Mouse (Mus musculus): ENCODE measurements at regions not wholly inside any gene's neighbourhood (a gene's known extent, or its start where the extent isn't known, plus 50 kb on each side); places are given as distances from the start of the nearest gene placed in this dataset.

- H3K4me2 ChIP-seq (ENCODE audit: low read depth), result no peak overlapping the region
- no peaks in the 10 kb centered on the region for H3K27me3 ChIP-seq (ENCODE audit: control insufficient read depth, insufficient read depth, low read length)
- WGBS (ENCODE audit: insufficient replicate concordance), result 60% methylated on average over 3 of the region's 3 CpGs
- DNase-seq (ENCODE audit: low read depth in 3 of 3, low spot score in 3 of 3) (no peak), ATAC-seq (ENCODE audit: insufficient read depth) (no peak)
- no peak overlapping the region for H3K4me3 ChIP-seq (ENCODE audit: insufficient read depth in 1 of 2, low read depth in 2 of 2, low read length in 2 of 2)
- H3K9ac ChIP-seq (replicated peaks), result no peak overlapping the region
- no peak for TF ChIP-seq EP300 (IDR thresholded peaks at IDR 0.05; ENCODE audit: low read depth)
- TF ChIP-seq CTCF (IDR thresholded peaks at IDR 0.05; ENCODE audit: low read depth), result no peak
- H3K27ac ChIP-seq, result no peak overlapping the region
- H3K9me3 ChIP-seq (ENCODE audit: control insufficient read depth, low read length), result no peaks in the 10 kb centered on the region
- H3K36me3 ChIP-seq (replicated peaks; ENCODE audit: control insufficient read depth, insufficient read depth, low read depth), result no peaks in the 10 kb centered on the region
- no peaks in the 10 kb centered on the region for H3K4me1 ChIP-seq (replicated peaks; ENCODE audit: control insufficient read depth in 2 of 2, insufficient read depth in 2 of 2, low read length in 1 of 2)
Observed at GRCm38 (mm10) chr11:56320293-56320692, 279.5 kb upstream of the Nmur2 start.

GRCm38 (mm10) chr11:56315221-56315987, 274.6 kb upstream of the Nmur2 start:
- H3K4me2 ChIP-seq (ENCODE audit: low read depth), result no peak overlapping the region
- no peak overlapping the region for H3K27ac ChIP-seq
- H3K36me3 ChIP-seq (replicated peaks; ENCODE audit: control insufficient read depth, insufficient read depth, low read depth), result no peaks in the 10 kb centered on the region
- DNase-seq (ENCODE audit: low read depth in 3 of 3, low spot score in 3 of 3) (no peak), ATAC-seq (ENCODE audit: insufficient read depth) (no peak)
- no peak overlapping the region for H3K4me3 ChIP-seq (ENCODE audit: insufficient read depth in 1 of 2, low read depth in 2 of 2, low read length in 2 of 2)
- 52% methylated on average over 5 of the region's 5 CpGs for WGBS (ENCODE audit: insufficient replicate concordance)
- H3K4me1 ChIP-seq (replicated peaks; ENCODE audit: control insufficient read depth in 2 of 2, insufficient read depth in 2 of 2, low read length in 1 of 2), result no peaks in the 10 kb centered on the region
- H3K9ac ChIP-seq (replicated peaks), result no peak overlapping the region
- TF ChIP-seq EP300 (IDR thresholded peaks at IDR 0.05; ENCODE audit: low read depth), result no peak
- no peak for TF ChIP-seq CTCF (IDR thresholded peaks at IDR 0.05; ENCODE audit: low read depth)
- no peaks in the 10 kb centered on the region for H3K27me3 ChIP-seq (ENCODE audit: control insufficient read depth, insufficient read depth, low read length)
- no peaks in the 10 kb centered on the region for H3K9me3 ChIP-seq (ENCODE audit: control insufficient read depth, low read length)

- no peaks in the 10 kb centered on the region for H3K36me3 ChIP-seq (replicated peaks; ENCODE audit: control insufficient read depth, insufficient read depth, low read depth)
- no peak for ATAC-seq (ENCODE audit: insufficient read depth)
- H3K4me1 ChIP-seq (replicated peaks; ENCODE audit: control insufficient read depth in 2 of 2, insufficient read depth in 2 of 2, low read length in 1 of 2), result no peaks in the 10 kb centered on the region
- no peak for DNase-seq (ENCODE audit: low read depth in 3 of 3, low spot score in 3 of 3)
- H3K27me3 ChIP-seq (ENCODE audit: control insufficient read depth, insufficient read depth, low read length), result no peaks in the 10 kb centered on the region
- H3K9me3 ChIP-seq (ENCODE audit: control insufficient read depth, low read length), result no peaks in the 10 kb centered on the region
- TF ChIP-seq CTCF (IDR thresholded peaks at IDR 0.05; ENCODE audit: low read depth), result no peak
- no peak for TF ChIP-seq EP300 (IDR thresholded peaks at IDR 0.05; ENCODE audit: low read depth)
- WGBS (ENCODE audit: insufficient replicate concordance), result 72% methylated on average over 1 of the region's 1 CpGs
- no peak overlapping the region for H3K4me2 ChIP-seq (ENCODE audit: low read depth)
- H3K4me3 ChIP-seq (ENCODE audit: insufficient read depth in 1 of 2, low read depth in 2 of 2, low read length in 2 of 2), result no peak overlapping the region
- no peak overlapping the region for H3K27ac ChIP-seq
- H3K9ac ChIP-seq (replicated peaks), result no peak overlapping the region
Observed at GRCm38 (mm10) chr11:56309549-56309948, 268.7 kb upstream of the Nmur2 start.

- WGBS (ENCODE audit: insufficient replicate concordance), result 64% methylated on average over 5 of the region's 5 CpGs
- ATAC-seq (ENCODE audit: insufficient read depth) (no peak), DNase-seq (ENCODE audit: low read depth in 3 of 3, low spot score in 3 of 3) (no peak)
- Histone ChIP-seq H3K27me3 (ENCODE audit: control insufficient read depth, insufficient read depth, low read length) (no peaks in the 10 kb centered on the region), H3K9ac (replicated peaks) (no peak overlapping the region), H3K4me2 (ENCODE audit: low read depth) (no peak overlapping the region), H3K4me3 (ENCODE audit: insufficient read depth in 1 of 2, low read depth in 2 of 2, low read length in 2 of 2) (no peak overlapping the region), H3K9me3 (ENCODE audit: control insufficient read depth, low read length) (no peaks in the 10 kb centered on the region), H3K36me3 (replicated peaks; ENCODE audit: control insufficient read depth, insufficient read depth, low read depth) (no peaks in the 10 kb centered on the region), H3K4me1 (replicated peaks; ENCODE audit: control insufficient read depth in 2 of 2, insufficient read depth in 2 of 2, low read length in 1 of 2) (no peaks in the 10 kb centered on the region), H3K27ac (no peak overlapping the region)
- TF ChIP-seq EP300 (IDR thresholded peaks at IDR 0.05; ENCODE audit: low read depth) (no peak), CTCF (IDR thresholded peaks at IDR 0.05; ENCODE audit: low read depth) (no peak)
Observed at GRCm38 (mm10) chr11:56308383-56309105, 267.7 kb upstream of the Nmur2 start.

GRCm38 (mm10) chr11:56307051-56307450, 266.2 kb upstream of the Nmur2 start:
- Histone ChIP-seq H3K27me3 (ENCODE audit: control insufficient read depth, insufficient read depth, low read length) (no peaks in the 10 kb centered on the region), H3K4me3 (ENCODE audit: insufficient read depth in 1 of 2, low read depth in 2 of 2, low read length in 2 of 2) (no peak overlapping the region), H3K36me3 (replicated peaks; ENCODE audit: control insufficient read depth, insufficient read depth, low read depth) (no peaks in the 10 kb centered on the region), H3K4me2 (ENCODE audit: low read depth) (no peak overlapping the region), H3K9ac (replicated peaks) (no peak overlapping the region), H3K4me1 (replicated peaks; ENCODE audit: control insufficient read depth in 2 of 2, insufficient read depth in 2 of 2, low read length in 1 of 2) (no peaks in the 10 kb centered on the region), H3K9me3 (ENCODE audit: control insufficient read depth, low read length) (no peaks in the 10 kb centered on the region), H3K27ac (no peak overlapping the region)
- WGBS (ENCODE audit: insufficient replicate concordance), result 27% methylated on average over 3 of the region's 3 CpGs
- TF ChIP-seq EP300 (IDR thresholded peaks at IDR 0.05; ENCODE audit: low read depth) (no peak), CTCF (IDR thresholded peaks at IDR 0.05; ENCODE audit: low read depth) (peak; percentile 26; the same call in 1 of the 2 replicates)
- DNase-seq (ENCODE audit: low read depth in 3 of 3, low spot score in 3 of 3) (no peak), ATAC-seq (ENCODE audit: insufficient read depth) (no peak)
